Mouse (Mus musculus) testis, adult 2 months (tissue): ENCODE data around the gene Gse1.

Experiments
- CTCF ChIP-seq: fragments of 200-500 bp; IDR thresholded peaks from 2 replicates; pipeline ENCODE4 v1.5.1; 2012; ENCODE audit warnings: low read depth, mild to moderate bottlenecking, inconsistent platforms, low read length, moderate library complexity; ENCODE audit not compliant: control insufficient read depth, insufficient read depth, insufficient replicate concordance
- POLR2A ChIP-seq: fragments of 200-500 bp; IDR thresholded peaks from 2 replicates; pipeline ENCODE4 v1.6.1; 2012; ENCODE audit warnings: low read depth, mild to moderate bottlenecking, inconsistent platforms, low read length, moderate library complexity; ENCODE audit not compliant: control insufficient read depth

DNA sequence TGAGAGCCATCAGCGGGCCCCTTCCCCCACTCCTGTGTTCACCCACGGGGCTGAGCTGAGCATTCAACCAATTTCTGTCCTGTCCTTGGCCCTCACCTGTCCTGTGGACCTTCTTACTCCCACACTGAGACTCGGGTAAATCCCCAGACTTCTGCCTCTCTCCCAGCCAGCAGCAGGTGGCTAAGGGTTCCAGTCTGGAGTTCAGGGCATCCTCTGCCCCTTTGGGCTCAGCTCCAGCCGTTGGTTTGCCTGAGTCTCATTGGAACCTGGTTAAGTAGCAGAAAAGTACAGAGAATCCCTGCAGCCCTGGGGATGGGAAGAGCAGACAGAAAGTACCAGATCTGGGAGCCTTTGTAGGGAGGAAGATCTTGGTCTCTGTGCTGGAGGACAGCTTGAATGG lies 4.1 kb downstream of the Gse1 start:
- TF ChIP-seq POLR2A = no peak
- TF ChIP-seq CTCF = no peak
